Comparison of ENCODE assay signal across 10 mouse cellular contexts in the genomic region with DNA sequence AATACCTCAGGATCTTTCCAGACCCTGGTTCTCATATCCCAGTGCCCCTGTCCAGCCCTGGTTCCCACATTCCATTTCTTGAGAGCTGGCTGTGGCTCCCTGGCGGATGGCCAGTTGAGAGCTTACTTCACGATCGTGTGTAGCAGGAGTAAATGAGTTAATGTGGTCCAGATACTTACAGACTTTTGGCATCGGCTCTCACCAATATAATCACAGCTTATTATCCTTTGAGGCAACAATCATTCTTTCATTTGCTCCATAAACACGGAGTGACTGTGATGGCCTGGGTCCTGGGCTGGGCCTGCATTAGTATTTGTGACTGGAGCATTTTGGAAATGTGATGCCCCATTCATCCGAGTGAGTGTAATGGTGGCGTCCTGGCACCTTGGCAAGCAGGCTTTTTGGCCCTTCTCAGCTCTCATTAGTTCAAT.
DNase-seq lines count a peak whose midpoint lies in the region; ATAC-seq lines count a peak whose summit lies in the region.
"Had no signal": no experiment of that assay in that cellular context is flagged by ENCODE, and none has a peak within 500 bp of the region (broad histone marks: within the 10 kb centered on the region; RNA-seq: fewer than 3 reads in every experiment).

No protein-coding gene starts in this region.

- peaks cover 15 to 23% of the 10 kb centered on the region in 2 experiments for H3K4me1 ChIP-seq in heart, embryonic 14.5 days (ENCODE audit: control insufficient read depth in 2 of 2, insufficient read depth in 2 of 2, low read length in 2 of 2)
- peaks cover 12% of the 10 kb centered on the region for H3K4me1 ChIP-seq in midbrain, embryonic 11.5 days (ENCODE audit: control insufficient read depth, insufficient read depth, low read length)
- peaks cover 14% of the 10 kb centered on the region for H3K4me1 ChIP-seq in midbrain, embryonic 15.5 days
- H3K4me1 ChIP-seq in embryonic facial prominence, embryonic 14.5 days (ENCODE audit: control insufficient read depth, insufficient read depth, low read length), result peaks cover 23% of the 10 kb centered on the region
- H3K4me1 ChIP-seq in limb, embryonic 15.5 days, result peaks cover 42% of the 10 kb centered on the region

- intact Hi-C loops in heart, postnatal 25 days (cut with DNase I), result no loop called here

- no peak overlapping the region for H3K4me3 ChIP-seq in heart, embryonic 14.5 days (ENCODE audit: control insufficient read depth in 1 of 2, insufficient read depth in 1 of 2, low read depth in 1 of 2, low read length in 2 of 2)
- no peak overlapping the region for H3K4me3 ChIP-seq in midbrain, embryonic 11.5 days (ENCODE audit: low read depth, low read length)
- H3K4me3 ChIP-seq in midbrain, embryonic 15.5 days, result no peak overlapping the region
- no peak overlapping the region for H3K4me3 ChIP-seq in embryonic facial prominence, embryonic 14.5 days (ENCODE audit: low read depth, low read length)
- no peak overlapping the region for H3K4me3 ChIP-seq in limb, embryonic 15.5 days
- H3K4me3 ChIP-seq: megakaryocyte, embryonic 14.5 days had no signal

- peak overlapping the region; percentile 30 to 42; a peak in 3 of 4 replicates for H3K27ac ChIP-seq in heart, embryonic 14.5 days (replicated peaks in 1 of 2; ENCODE audit: control insufficient read depth in 1 of 2, insufficient read depth in 1 of 2, low read depth in 2 of 2, low read length in 2 of 2)
- H3K27ac ChIP-seq in midbrain, embryonic 11.5 days (ENCODE audit: low read depth, low read length), result no peak overlapping the region
- no peak overlapping the region for H3K27ac ChIP-seq in midbrain, embryonic 15.5 days
- H3K27ac ChIP-seq in embryonic facial prominence, embryonic 14.5 days (replicated peaks; ENCODE audit: low read depth, low read length), result peak overlapping the region; percentile 58
- 0 out of 2 replicates have a peak overlapping the region, but pooled peaks have one; percentile 61 for H3K27ac ChIP-seq in limb, embryonic 15.5 days

- WGBS in heart, embryonic 14.5 days, result 39% methylated on average over 7 of the region's 7 CpGs
- WGBS in midbrain, embryonic 11.5 days, result 80% methylated on average over 7 of the region's 7 CpGs
- 66% methylated on average over 7 of the region's 7 CpGs for WGBS in midbrain, embryonic 15.5 days
- WGBS in embryonic facial prominence, embryonic 14.5 days, result 35% methylated on average over 7 of the region's 7 CpGs
- WGBS in limb, embryonic 15.5 days, result 31% methylated on average over 7 of the region's 7 CpGs

- peak; percentile 38; the same call in 1 of the 2 replicates for ATAC-seq in heart, embryonic 14.5 days (ENCODE audit: insufficient number of reproducible peaks, insufficient read depth, low FRiP score, low read depth)
- ATAC-seq in midbrain, embryonic 11.5 days (ENCODE audit: low FRiP score), result no peak
- ATAC-seq in midbrain, embryonic 15.5 days (replicated peaks), result no peak
- no peak for ATAC-seq in embryonic facial prominence, embryonic 14.5 days (ENCODE audit: low read depth)
- no peak for ATAC-seq in limb, embryonic 15.5 days (ENCODE audit: insufficient number of reproducible peaks, low FRiP score, low TSS enrichment, low read depth)

- H3K27me3 ChIP-seq in heart, embryonic 14.5 days (ENCODE audit: control insufficient read depth, insufficient read depth, low read length), result no peaks in the 10 kb centered on the region
- H3K27me3 ChIP-seq in midbrain, embryonic 11.5 days (ENCODE audit: control insufficient read depth, insufficient read depth, low read length), result no peaks in the 10 kb centered on the region
- no peaks in the 10 kb centered on the region for H3K27me3 ChIP-seq in midbrain, embryonic 15.5 days (replicated peaks)
- no peaks in the 10 kb centered on the region for H3K27me3 ChIP-seq in embryonic facial prominence, embryonic 14.5 days (replicated peaks; ENCODE audit: control insufficient read depth, insufficient read depth, low read length)
- no peaks in the 10 kb centered on the region for H3K27me3 ChIP-seq in limb, embryonic 15.5 days

- H3K9ac ChIP-seq in heart, embryonic 14.5 days (ENCODE audit: low read length), result no peak overlapping the region
- no peak overlapping the region for H3K9ac ChIP-seq in midbrain, embryonic 11.5 days (ENCODE audit: low read length)
- no peak overlapping the region for H3K9ac ChIP-seq in midbrain, embryonic 15.5 days
- no peak overlapping the region for H3K9ac ChIP-seq in embryonic facial prominence, embryonic 14.5 days (ENCODE audit: low read depth, low read length)
- H3K9ac ChIP-seq in limb, embryonic 15.5 days, result no peak overlapping the region

- no peak for DNase-seq in heart, postnatal 25 days (ENCODE audit: low spot score)
- peak; percentile 65 for DNase-seq in midbrain, embryonic 11.5 days (ENCODE audit: low spot score, missing footprints)
- DNase-seq in embryonic facial prominence, embryonic 14.5 days (ENCODE audit: low spot score), result peak; percentile 90
- no peak for DNase-seq in urinary bladder, adult 2 months (ENCODE audit: low spot score)
- no peak for DNase-seq in embryo, embryonic 9.5 days (ENCODE audit: extremely low spot score)

- H3K36me3 ChIP-seq in heart, embryonic 14.5 days (ENCODE audit: control insufficient read depth, insufficient read depth, low read length), result no peaks in the 10 kb centered on the region
- H3K36me3 ChIP-seq in midbrain, embryonic 11.5 days (ENCODE audit: control insufficient read depth, insufficient read depth, low read length), result no peaks in the 10 kb centered on the region
- no peaks in the 10 kb centered on the region for H3K36me3 ChIP-seq in midbrain, embryonic 15.5 days (replicated peaks)
- H3K36me3 ChIP-seq in embryonic facial prominence, embryonic 14.5 days (ENCODE audit: control insufficient read depth, insufficient read depth, low read length), result no peaks in the 10 kb centered on the region
- H3K36me3 ChIP-seq in limb, embryonic 15.5 days, result no peaks in the 10 kb centered on the region
- H3K36me3 ChIP-seq: G1E had no signal

- H3K4me2 ChIP-seq in heart, embryonic 14.5 days (ENCODE audit: low read length), result no peak overlapping the region
- H3K4me2 ChIP-seq in midbrain, embryonic 11.5 days, result no peak overlapping the region
- H3K4me2 ChIP-seq in midbrain, embryonic 15.5 days, result no peak overlapping the region
- H3K4me2 ChIP-seq in embryonic facial prominence, embryonic 14.5 days (ENCODE audit: low read depth, low read length), result no peak overlapping the region
- H3K4me2 ChIP-seq in limb, embryonic 15.5 days, result no peak overlapping the region

- no peaks in the 10 kb centered on the region for H3K9me3 ChIP-seq in heart, embryonic 14.5 days (ENCODE audit: control insufficient read depth, low read length)
- H3K9me3 ChIP-seq in midbrain, embryonic 11.5 days (ENCODE audit: control insufficient read depth, low read length), result no peaks in the 10 kb centered on the region
- H3K9me3 ChIP-seq in midbrain, embryonic 15.5 days, result no peaks in the 10 kb centered on the region
- no peaks in the 10 kb centered on the region for H3K9me3 ChIP-seq in embryonic facial prominence, embryonic 14.5 days (ENCODE audit: control insufficient read depth, low read length)
- H3K9me3 ChIP-seq in limb, embryonic 15.5 days, result no peaks in the 10 kb centered on the region

Comparison
In these comparisons a context has a peak if more than half of its experiments do, and no peak if none do; other contexts are left out.
1. H3K27ac ChIP-seq: peak in heart, embryonic 14.5 days (2 of 2), embryonic facial prominence, embryonic 14.5 days (single experiment) and limb, embryonic 15.5 days (single experiment); none in midbrain, embryonic 11.5 days (single experiment) and midbrain, embryonic 15.5 days (single experiment).
2. DNase-seq: peak in midbrain, embryonic 11.5 days (single experiment) and embryonic facial prominence, embryonic 14.5 days (single experiment); none in heart, postnatal 25 days (single experiment), urinary bladder, adult 2 months (single experiment) and embryo, embryonic 9.5 days (single experiment).